ENCODE assay signal across 8 mouse cellular contexts in the genomic region with DNA sequence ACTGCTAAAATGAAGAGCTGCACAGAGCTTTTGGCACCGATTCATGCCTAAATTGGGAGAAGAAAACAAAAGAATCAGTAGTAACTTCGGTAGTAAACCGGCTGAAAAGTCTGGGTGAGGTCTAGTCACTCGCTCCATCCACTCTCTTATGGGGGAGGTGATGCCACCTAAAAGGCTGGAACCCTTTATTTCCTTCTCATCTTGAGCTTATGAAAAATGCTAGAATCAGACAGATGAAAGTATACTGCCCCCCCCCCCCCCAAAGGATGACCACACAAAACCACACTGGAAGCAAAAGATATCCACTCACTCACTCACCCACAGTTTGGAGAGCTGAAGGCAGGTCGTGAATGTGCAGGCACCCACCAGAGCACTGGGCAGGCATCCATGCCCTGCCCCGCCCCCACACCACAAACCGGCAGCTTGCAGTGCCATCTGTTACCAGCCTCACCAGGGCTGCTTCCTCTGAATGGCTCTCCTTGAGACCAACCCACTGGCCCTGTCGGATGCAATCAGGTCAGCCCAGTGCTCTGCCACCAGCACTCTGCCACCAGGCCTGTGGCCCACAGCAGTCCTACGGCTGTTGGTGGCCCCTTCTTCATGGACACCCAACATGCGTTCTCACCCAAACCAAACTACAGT. TPM values are rescaled to one million over a fixed set of nuclear protein-coding genes. Genes with fewer than 3 reads are reported as not detected.
DNase-seq lines count a peak whose midpoint lies in the region; ATAC-seq lines count a peak whose summit lies in the region.

No protein-coding gene starts in this region.

- DNase-seq in cerebellum, postnatal 36 days = peak; percentile 98 to 99
- peak; percentile 72 to 84 for DNase-seq in left cerebral cortex, postnatal 10 days (ENCODE audit: extremely low spot score in 1 of 2, low spot score in 2 of 2)
- DNase-seq in T-cell, adult 2 months (ENCODE audit: low spot score) = no peak

- H3K9ac ChIP-seq in heart, embryonic 14.5 days (ENCODE audit: low read length) = no peak overlapping the region
- no peak overlapping the region for H3K9ac ChIP-seq in heart, embryonic 11.5 days (ENCODE audit: low read depth, low read length)
- no peak overlapping the region for H3K9ac ChIP-seq in hindbrain, embryonic 12.5 days
- H3K9ac ChIP-seq in neural tube, embryonic 15.5 days (replicated peaks) = no peak overlapping the region

- H3K36me3 ChIP-seq in heart, embryonic 14.5 days (ENCODE audit: control insufficient read depth, insufficient read depth, low read length) = peaks cover 12% of the 10 kb centered on the region; the same call in 1 of the 2 replicates
- H3K36me3 ChIP-seq in heart, embryonic 11.5 days (ENCODE audit: control insufficient read depth, insufficient read depth, low read length) = no peaks in the 10 kb centered on the region
- H3K36me3 ChIP-seq in hindbrain, embryonic 12.5 days = peaks cover 3% of the 10 kb centered on the region; the same call in 1 of the 2 replicates
- H3K36me3 ChIP-seq in neural tube, embryonic 15.5 days = 0 out of 2 replicates have a peak, but pooled peaks cover 4% of the 10 kb centered on the region

- WGBS in heart, embryonic 14.5 days = 74% methylated on average over 10 of the region's 10 CpGs
- 76% methylated on average over 10 of the region's 10 CpGs for WGBS in heart, embryonic 11.5 days (ENCODE audit: insufficient replicate concordance)
- WGBS in hindbrain, embryonic 12.5 days = 46% methylated on average over 10 of the region's 10 CpGs
- WGBS in neural tube, embryonic 15.5 days = 24% methylated on average over 10 of the region's 10 CpGs

- no peaks in the 10 kb centered on the region for H3K9me3 ChIP-seq in heart, embryonic 14.5 days (ENCODE audit: control insufficient read depth, low read length)
- H3K9me3 ChIP-seq in heart, embryonic 11.5 days (replicated peaks; ENCODE audit: control insufficient read depth, low read length) = no peaks in the 10 kb centered on the region
- no peaks in the 10 kb centered on the region for H3K9me3 ChIP-seq in hindbrain, embryonic 12.5 days (replicated peaks)
- no peaks in the 10 kb centered on the region for H3K9me3 ChIP-seq in neural tube, embryonic 15.5 days (replicated peaks)

- intact Hi-C loops in left cerebral cortex, postnatal 10 days (cut with DNase I) = no loop called here

- no peaks in the 10 kb centered on the region for H3K27me3 ChIP-seq in heart, embryonic 14.5 days (ENCODE audit: control insufficient read depth, insufficient read depth, low read length)
- no peaks in the 10 kb centered on the region for H3K27me3 ChIP-seq in heart, embryonic 11.5 days (ENCODE audit: control insufficient read depth, insufficient read depth, low read length)
- H3K27me3 ChIP-seq in hindbrain, embryonic 12.5 days = no peaks in the 10 kb centered on the region
- no peaks in the 10 kb centered on the region for H3K27me3 ChIP-seq in neural tube, embryonic 15.5 days (replicated peaks)

- H3K4me1 ChIP-seq in heart, embryonic 14.5 days (ENCODE audit: control insufficient read depth in 2 of 2, insufficient read depth in 2 of 2, low read length in 2 of 2) = peaks cover 21 to 70% of the 10 kb centered on the region in 2 experiments
- peaks cover 56% of the 10 kb centered on the region for H3K4me1 ChIP-seq in heart, embryonic 11.5 days (ENCODE audit: control insufficient read depth, insufficient read depth, low read length)
- peaks cover 86% of the 10 kb centered on the region for H3K4me1 ChIP-seq in hindbrain, embryonic 12.5 days
- H3K4me1 ChIP-seq in neural tube, embryonic 15.5 days = peaks cover 82% of the 10 kb centered on the region

- no peak overlapping the region for H3K27ac ChIP-seq in heart, embryonic 14.5 days (replicated peaks in 1 of 2; ENCODE audit: control insufficient read depth in 1 of 2, insufficient read depth in 1 of 2, low read depth in 2 of 2, low read length in 2 of 2)
- H3K27ac ChIP-seq in heart, embryonic 11.5 days (ENCODE audit: low read depth, low read length) = no peak overlapping the region
- H3K27ac ChIP-seq in hindbrain, embryonic 12.5 days = peak overlapping the region; percentile 69
- H3K27ac ChIP-seq in neural tube, embryonic 15.5 days (replicated peaks) = peak overlapping the region; percentile 39

- no peak overlapping the region for H3K4me3 ChIP-seq in heart, embryonic 14.5 days (ENCODE audit: control insufficient read depth in 1 of 2, insufficient read depth in 1 of 2, low read depth in 1 of 2, low read length in 2 of 2)
- H3K4me3 ChIP-seq in heart, embryonic 11.5 days (ENCODE audit: low read depth, low read length) = no peak overlapping the region
- H3K4me3 ChIP-seq in hindbrain, embryonic 12.5 days = no peak overlapping the region; the same call in 1 of the 2 replicates
- H3K4me3 ChIP-seq in neural tube, embryonic 15.5 days (replicated peaks) = no peak overlapping the region

- H3K4me2 ChIP-seq in heart, embryonic 14.5 days (ENCODE audit: low read length) = no peak overlapping the region
- no peak overlapping the region for H3K4me2 ChIP-seq in heart, embryonic 11.5 days
- peak overlapping the region; percentile 30 for H3K4me2 ChIP-seq in hindbrain, embryonic 12.5 days (replicated peaks)
- peak overlapping the region; percentile 22 for H3K4me2 ChIP-seq in neural tube, embryonic 15.5 days

- peak; percentile 33; the same call in 1 of the 2 replicates for ATAC-seq in heart, embryonic 14.5 days (ENCODE audit: insufficient number of reproducible peaks, insufficient read depth, low FRiP score, low read depth)
- ATAC-seq in heart, embryonic 11.5 days (replicated peaks; ENCODE audit: insufficient number of reproducible peaks, low FRiP score, low TSS enrichment) = no peak
- ATAC-seq in CD4-positive, CD25-positive, alpha-beta regulatory T cell, adult 4 months = peak; percentile 49
- peak; percentile 68 for ATAC-seq in hindbrain, embryonic 12.5 days (ENCODE audit: low FRiP score)
- ATAC-seq in neural tube, embryonic 15.5 days (ENCODE audit: low FRiP score) = peak; percentile 62

RNA-seq across cellular contexts. Expression of a gene that starts 21.0 kb away (rescaled TPM):
- 8.4 and 9.0 TPM in 2 replicates for polyA plus RNA-seq in heart, embryonic 14.5 days (2014; fragmentation: Nextera tagmentation; extraction: Ambion mirVana)
- polyA plus RNA-seq in heart, embryonic 11.5 days (2014; fragmentation: Nextera tagmentation; extraction: Ambion mirVana) = 7.4 and 11.8 TPM in 2 replicates
- polyA plus RNA-seq in CD4-positive, CD25-positive, alpha-beta regulatory T cell, adult 4 months (2017; shearing (Covaris generic)) = 10 to 100 TPM; 13.6 to 15.9 TPM
- polyA plus RNA-seq in hindbrain, embryonic 12.5 days (2016; fragmentation: Nextera tagmentation; extraction: Ambion mirVana) = 22.7 and 24.3 TPM in 2 replicates
- 10 to 100 TPM; 37.4 to 40.6 TPM for total RNA-seq in left cerebral cortex, postnatal 10 days (2021)
- polyA plus RNA-seq in neural tube, embryonic 15.5 days (2015; fragmentation: Nextera tagmentation; extraction: Ambion mirVana) = 16.9 and 17.5 TPM in 2 replicates

RNA-seq across cellular contexts. Expression of a gene that starts 55.3 kb away (rescaled TPM):
- polyA plus RNA-seq in heart, embryonic 14.5 days (2014; fragmentation: Nextera tagmentation; extraction: Ambion mirVana) = 15.2 and 15.5 TPM in 2 replicates
- 12.3 and 15.6 TPM in 2 replicates for polyA plus RNA-seq in heart, embryonic 11.5 days (2014; fragmentation: Nextera tagmentation; extraction: Ambion mirVana)
- polyA plus RNA-seq in CD4-positive, CD25-positive, alpha-beta regulatory T cell, adult 4 months (2017; shearing (Covaris generic)) = 10 to 100 TPM; 21.9 to 23.4 TPM
- polyA plus RNA-seq in hindbrain, embryonic 12.5 days (2016; fragmentation: Nextera tagmentation; extraction: Ambion mirVana) = 20.4 and 23.0 TPM in 2 replicates
- 10 to 100 TPM in 1 of 2 experiments, 1 to 10 TPM in 1; 7.9 to 10.3 TPM for total RNA-seq in left cerebral cortex, postnatal 10 days (2021)
- polyA plus RNA-seq in neural tube, embryonic 15.5 days (2015; fragmentation: Nextera tagmentation; extraction: Ambion mirVana) = 12.8 and 14.4 TPM in 2 replicates

Comparison
In these comparisons a context has a peak if more than half of its experiments do, and no peak if none do; other contexts are left out.
1. H3K27ac ChIP-seq: peak in hindbrain, embryonic 12.5 days (single experiment) and neural tube, embryonic 15.5 days (single experiment); none in heart, embryonic 14.5 days (0 of 2) and heart, embryonic 11.5 days (single experiment).
2. H3K4me2 ChIP-seq: peak in hindbrain, embryonic 12.5 days (single experiment) and neural tube, embryonic 15.5 days (single experiment); none in heart, embryonic 14.5 days (single experiment) and heart, embryonic 11.5 days (single experiment).